Mouse (Mus musculus) midbrain, embryonic 13.5 days (tissue): Measurements from ENCODE around the gene Nlrp6. TPM values are rescaled to one million over a fixed set of nuclear protein-coding genes. Genes with fewer than 3 reads are reported as not detected.

ENCODE experiments used
- ATAC-seq: fragments of 200-750 bp; cut with Nextera tagmentation; 2 replicates; pipeline ENCODE4 v1.8.0; 2017; ENCODE audit warnings: mild to moderate bottlenecking, moderate TSS enrichment, moderate library complexity
- H3K27ac ChIP-seq: fragments of 300-500 bp; sonication (generic); 2 replicates; pipeline ENCODE4 v1.5.1; 2015; ENCODE audit warnings: inconsistent platforms, mild to moderate bottlenecking, moderate library complexity
- H3K27me3 ChIP-seq: fragments of 300-500 bp; sonication (generic); 2 replicates; pipeline ENCODE4 v1.6.1; 2015; ENCODE audit warnings: mild to moderate bottlenecking, inconsistent platforms
- H3K36me3 ChIP-seq: fragments of 300-500 bp; sonication (generic); 2 replicates; pipeline ENCODE4 v1.6.1; 2015; ENCODE audit warnings: mild to moderate bottlenecking, inconsistent platforms
- H3K4me1 ChIP-seq: fragments of 300-500 bp; sonication (generic); replicated peaks from 2 replicates; pipeline ENCODE4 v1.6.1; 2015; ENCODE audit warnings: inconsistent platforms
- H3K4me2 ChIP-seq: fragments of 300-500 bp; sonication (generic); replicated peaks from 2 replicates; pipeline ENCODE4 v1.6.1; 2015; ENCODE audit warnings: moderate library complexity, mild to moderate bottlenecking, inconsistent platforms
- H3K4me3 ChIP-seq: fragments of 300-500 bp; sonication (generic); replicated peaks from 2 replicates; pipeline ENCODE4 v1.5.1; 2015; ENCODE audit warnings: mild to moderate bottlenecking, inconsistent platforms
- H3K9ac ChIP-seq: fragments of 300-500 bp; sonication (generic); replicated peaks from 2 replicates; pipeline ENCODE4 v1.6.1; 2015; ENCODE audit warnings: mild to moderate bottlenecking, inconsistent platforms
- H3K9me3 ChIP-seq: fragments of 300-500 bp; sonication (generic); 2 replicates; pipeline ENCODE4 v1.6.1; 2016; ENCODE audit warnings: mild to moderate bottlenecking, inconsistent platforms
- WGBS: fragments of 180-500 bp; shearing (Covaris S2); methylation state at CpG from one replicate; pipeline ENCODE4 v1.1.7; 2015; 5-methylcytosine and 5-hydroxymethylcytosine counted together
- polyA plus RNA-seq: library from polyadenylated mRNA; unstranded; fragments of >200 nt; fragmentation: Nextera tagmentation; extraction: Ambion mirVana; gene quantifications from 2 replicates; pipeline ENCODE4 v1.2.1, GENCODE M21; 2015

Gene Nlrp6
- polyA plus RNA-seq, 1 experiment from 2014 or later: 0.17 TPM

- ATAC-seq: no peak
- peak overlapping the region; percentile 61 for H3K4me2 ChIP-seq
- H3K36me3 ChIP-seq: no peaks in the 10 kb centered on the region
- H3K27me3 ChIP-seq: peaks cover 4% of the 10 kb centered on the region; the same call in 1 of the 2 replicates
- 67% methylated on average over 9 of the region's 9 CpGs for WGBS
- H3K27ac ChIP-seq: no peak overlapping the region
- H3K4me3 ChIP-seq: peak overlapping the region; percentile 46
- H3K4me1 ChIP-seq: peaks cover 14% of the 10 kb centered on the region
- no peaks in the 10 kb centered on the region for H3K9me3 ChIP-seq
- peak overlapping the region; percentile 54; the same call in 1 of the 2 replicates for H3K9ac ChIP-seq
Measured at GRCm38 (mm10) chr7:140942341-140942740, 21.6 kb downstream of the Nlrp6 start.

DNA sequence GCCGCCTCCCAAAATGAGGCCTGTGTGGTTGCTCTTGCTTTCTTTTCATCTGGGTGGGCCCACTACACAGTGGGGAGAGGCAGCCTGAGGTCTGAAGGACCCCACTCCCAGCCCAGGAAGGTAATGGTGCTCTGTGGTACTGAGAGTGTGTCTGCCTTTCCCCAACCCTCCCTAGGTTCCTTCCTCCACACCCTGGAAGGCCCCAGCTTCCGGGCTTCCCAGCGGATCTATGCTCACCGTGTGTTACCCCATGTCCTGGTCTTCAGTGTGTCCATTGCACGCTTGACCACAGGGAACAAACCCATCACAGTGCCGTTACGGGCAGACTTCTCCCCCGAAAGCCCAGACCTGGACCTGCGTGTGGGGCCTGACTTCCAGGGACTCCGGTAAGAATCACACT lies 22.1 kb downstream of the Nlrp6 start:
- WGBS: 93% methylated on average over 10 of the region's 10 CpGs
- H3K36me3 ChIP-seq: no peaks in the 10 kb centered on the region
- no peak overlapping the region for H3K4me3 ChIP-seq
- ATAC-seq: no peak
- H3K4me2 ChIP-seq: no peak overlapping the region
- no peaks in the 10 kb centered on the region for H3K9me3 ChIP-seq
- peaks cover 4% of the 10 kb centered on the region; the same call in 1 of the 2 replicates for H3K27me3 ChIP-seq
- no peak overlapping the region for H3K27ac ChIP-seq
- no peak overlapping the region for H3K9ac ChIP-seq
- peaks cover 14% of the 10 kb centered on the region for H3K4me1 ChIP-seq

DNA sequence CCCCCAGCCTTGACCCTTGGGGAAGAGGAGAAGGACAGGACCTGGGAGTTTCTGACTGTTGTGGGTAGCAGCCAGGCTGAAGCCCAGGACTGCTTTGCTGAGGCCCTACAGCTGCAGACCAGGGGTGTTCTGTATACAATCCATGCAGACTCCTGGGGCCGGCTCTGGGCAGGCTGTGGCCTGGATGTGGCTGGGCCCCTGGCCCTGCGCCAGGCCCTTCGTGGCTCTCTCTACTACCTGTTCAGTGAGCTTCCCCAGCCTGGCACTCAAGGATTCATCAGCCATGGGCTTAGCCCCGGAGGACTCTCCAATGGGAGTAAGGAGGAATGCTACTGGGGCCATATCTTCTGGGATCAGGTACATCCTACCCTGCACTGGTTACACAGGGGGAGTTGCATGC lies 22.7 kb downstream of the Nlrp6 start:
- H3K4me1 ChIP-seq: peaks cover 14% of the 10 kb centered on the region
- no peak overlapping the region for H3K27ac ChIP-seq
- no peak overlapping the region for H3K4me3 ChIP-seq
- no peak overlapping the region for H3K4me2 ChIP-seq
- no peak overlapping the region for H3K9ac ChIP-seq
- H3K36me3 ChIP-seq: 0 out of 2 replicates have a peak, but pooled peaks cover 1% of the 10 kb centered on the region
- H3K27me3 ChIP-seq: peaks cover 4% of the 10 kb centered on the region; the same call in 1 of the 2 replicates
- no peak for ATAC-seq
- H3K9me3 ChIP-seq: no peaks in the 10 kb centered on the region
- 91% methylated on average over 4 of the region's 4 CpGs for WGBS

GRCm38 (mm10) chr7:140944236-140944635 lies 23.5 kb downstream of the Nlrp6 start:
- WGBS: 89% methylated on average over 7 of the region's 7 CpGs
- Histone ChIP-seq H3K36me3 (0 out of 2 replicates have a peak, but pooled peaks cover 5% of the 10 kb centered on the region), H3K4me2 (no peak overlapping the region), H3K4me1 (peaks cover 14% of the 10 kb centered on the region), H3K4me3 (no peak overlapping the region), H3K27ac (no peak overlapping the region), H3K9me3 (no peaks in the 10 kb centered on the region), H3K9ac (no peak overlapping the region), H3K27me3 (peaks cover 4% of the 10 kb centered on the region; the same call in 1 of the 2 replicates)
- ATAC-seq: no peak

DNA sequence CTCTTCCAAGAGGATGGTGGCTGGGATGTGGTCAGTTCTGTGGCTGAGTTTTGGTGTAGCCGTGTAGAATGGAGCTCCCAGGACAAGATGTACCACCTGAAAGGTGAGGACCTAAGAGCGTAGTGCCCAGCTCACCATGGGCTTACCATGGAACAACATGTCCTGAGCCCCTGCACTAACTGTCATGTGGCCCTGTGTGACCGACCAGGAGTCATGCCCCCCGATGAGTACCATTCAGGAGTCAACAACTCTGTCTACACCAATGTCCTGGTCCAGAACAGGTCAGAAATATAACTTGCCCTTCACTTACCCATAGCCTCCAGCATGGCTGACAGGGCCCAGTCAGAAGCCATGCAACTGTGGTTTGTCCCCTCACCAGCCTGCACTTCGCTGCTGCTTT lies 24.5 kb downstream of the Nlrp6 start:
- Histone ChIP-seq H3K9ac (no peak overlapping the region), H3K4me1 (peaks cover 16% of the 10 kb centered on the region), H3K27ac (no peak overlapping the region), H3K4me3 (no peak overlapping the region), H3K36me3 (0 out of 2 replicates have a peak, but pooled peaks cover 5% of the 10 kb centered on the region), H3K9me3 (no peaks in the 10 kb centered on the region), H3K27me3 (no peaks in the 10 kb centered on the region), H3K4me2 (no peak overlapping the region)
- ATAC-seq: no peak
- WGBS: 95% methylated on average over 5 of the region's 5 CpGs

- no peak for ATAC-seq
- Histone ChIP-seq H3K9me3 (no peaks in the 10 kb centered on the region), H3K4me2 (no peak overlapping the region), H3K4me3 (no peak overlapping the region), H3K4me1 (peaks cover 24% of the 10 kb centered on the region), H3K27ac (no peak overlapping the region), H3K36me3 (0 out of 2 replicates have a peak, but pooled peaks cover 5% of the 10 kb centered on the region), H3K27me3 (no peaks in the 10 kb centered on the region), H3K9ac (no peak overlapping the region)
- WGBS: 87% methylated on average over 10 of the region's 10 CpGs
Measured at GRCm38 (mm10) chr7:140946311-140946710, 25.6 kb downstream of the Nlrp6 start.

DNA sequence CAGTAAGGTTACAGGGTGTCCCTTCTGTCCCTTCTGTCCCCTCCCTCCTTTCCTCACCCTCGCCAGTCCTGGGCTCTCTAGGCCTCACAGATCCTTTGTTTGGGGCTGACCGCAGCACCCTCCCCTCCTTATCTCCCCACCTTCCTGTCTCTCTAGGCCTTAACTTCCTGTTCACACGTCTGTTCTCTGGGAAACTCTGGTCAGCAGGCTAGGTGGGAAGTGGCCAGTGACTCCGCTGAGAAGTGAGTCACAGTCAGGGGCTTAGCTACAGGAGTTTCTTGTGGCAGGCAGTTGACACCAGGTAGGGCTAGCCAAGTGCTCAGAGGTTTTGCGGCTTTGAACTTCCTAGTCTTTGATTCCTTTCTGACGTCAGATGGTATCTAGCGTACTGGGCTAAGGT lies 26.3 kb downstream of the Nlrp6 start:
- no peak overlapping the region for H3K9ac ChIP-seq
- H3K4me1 ChIP-seq: peaks cover 19% of the 10 kb centered on the region
- H3K4me2 ChIP-seq: no peak overlapping the region
- H3K27me3 ChIP-seq: no peaks in the 10 kb centered on the region
- 0 out of 2 replicates have a peak, but pooled peaks cover 5% of the 10 kb centered on the region for H3K36me3 ChIP-seq
- no peak overlapping the region for H3K4me3 ChIP-seq
- no peak overlapping the region for H3K27ac ChIP-seq
- ATAC-seq: no peak
- H3K9me3 ChIP-seq: no peaks in the 10 kb centered on the region
- WGBS: 75% methylated on average over 7 of the region's 7 CpGs

DNA sequence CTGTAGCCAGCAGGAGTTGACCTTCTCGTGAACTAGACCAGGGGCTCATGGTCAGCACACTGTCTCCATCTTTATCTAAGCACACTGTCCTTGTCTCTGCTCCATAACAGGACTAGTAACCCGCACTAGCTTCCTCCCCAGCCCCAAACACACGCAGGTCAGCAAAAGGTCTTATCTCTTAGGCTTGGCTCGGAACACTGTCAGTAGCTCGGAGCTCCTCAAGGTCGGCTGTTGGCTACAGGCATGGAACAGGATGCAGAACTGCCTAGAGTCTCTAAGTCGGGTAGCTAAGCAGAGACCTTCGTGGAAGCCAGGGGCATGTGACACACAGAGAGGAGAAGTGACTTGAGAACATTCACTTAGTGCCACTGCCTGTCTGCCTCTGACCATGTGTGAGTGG lies 27.5 kb downstream of the Nlrp6 start:
- no peak overlapping the region for H3K4me3 ChIP-seq
- H3K4me1 ChIP-seq: peaks cover 14% of the 10 kb centered on the region
- 90% methylated on average over 8 of the region's 8 CpGs for WGBS
- H3K36me3 ChIP-seq: 0 out of 2 replicates have a peak, but pooled peaks cover 5% of the 10 kb centered on the region
- H3K27ac ChIP-seq: no peak overlapping the region
- no peaks in the 10 kb centered on the region for H3K27me3 ChIP-seq
- no peaks in the 10 kb centered on the region for H3K9me3 ChIP-seq
- no peak for ATAC-seq
- H3K4me2 ChIP-seq: no peak overlapping the region
- no peak overlapping the region for H3K9ac ChIP-seq

DNA sequence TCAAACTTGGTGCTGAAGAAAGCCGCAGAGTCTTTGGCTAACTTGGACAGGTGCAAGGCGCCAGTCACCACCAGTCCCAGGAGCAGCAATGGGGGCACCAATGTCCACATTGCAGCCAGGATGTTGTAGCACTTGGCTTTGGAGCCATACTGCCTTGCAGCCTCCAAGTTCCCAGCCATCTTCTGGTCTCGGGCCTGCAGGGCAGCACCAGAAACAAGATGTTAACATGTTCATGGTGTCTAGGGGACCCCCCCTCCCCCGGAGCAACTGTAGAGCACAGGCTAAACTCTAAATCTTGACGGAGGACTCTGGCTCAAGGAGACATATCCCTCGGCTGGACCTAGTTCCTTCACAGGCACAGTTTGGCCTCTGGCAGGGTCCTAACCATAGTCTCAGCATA lies 28.6 kb downstream of the Nlrp6 start:
- Histone ChIP-seq H3K36me3 (0 out of 2 replicates have a peak, but pooled peaks cover 5% of the 10 kb centered on the region), H3K27ac (no peak overlapping the region), H3K4me1 (peaks cover 16% of the 10 kb centered on the region), H3K4me3 (no peak overlapping the region), H3K9me3 (no peaks in the 10 kb centered on the region), H3K4me2 (no peak overlapping the region), H3K9ac (no peak overlapping the region), H3K27me3 (no peaks in the 10 kb centered on the region)
- ATAC-seq: no peak
- WGBS: 90% methylated on average over 6 of the region's 6 CpGs

GRCm38 (mm10) chr7:140949824-140950530 lies 29.3 kb downstream of the Nlrp6 start, which contains the start of gene Ifitm5:
Gene Ifitm5, minus strand, starts transcription at chr7:140950291.
- H3K36me3 ChIP-seq: 0 out of 2 replicates have a peak, but pooled peaks cover 5% of the 10 kb centered on the region
- H3K4me1 ChIP-seq: peaks cover 23% of the 10 kb centered on the region
- ATAC-seq: no peak
- H3K9me3 ChIP-seq: no peaks in the 10 kb centered on the region
- 78% methylated on average over 16 of the region's 16 CpGs for WGBS
- no peak within 1 kb of the TSS for H3K4me3 ChIP-seq
- no peak within 1 kb of the TSS for H3K9ac ChIP-seq
- no peak within 1 kb of the TSS for H3K4me2 ChIP-seq
- H3K27me3 ChIP-seq: no peaks in the 10 kb centered on the region
- H3K27ac ChIP-seq: no peak within 1 kb of the TSS

- H3K36me3 ChIP-seq: 0 out of 2 replicates have a peak, but pooled peaks cover 5% of the 10 kb centered on the region
- H3K27ac ChIP-seq: no peak overlapping the region
- ATAC-seq: no peak
- H3K4me3 ChIP-seq: no peak overlapping the region
- peaks cover 28% of the 10 kb centered on the region for H3K4me1 ChIP-seq
- no peak overlapping the region for H3K4me2 ChIP-seq
- H3K27me3 ChIP-seq: 0 out of 2 replicates have a peak, but pooled peaks cover 2% of the 10 kb centered on the region
- WGBS: 62% methylated on average over 8 of the region's 8 CpGs
- H3K9me3 ChIP-seq: no peaks in the 10 kb centered on the region
- no peak overlapping the region for H3K9ac ChIP-seq
Measured at GRCm38 (mm10) chr7:140951051-140951450, 30.3 kb downstream of the Nlrp6 start.

- Histone ChIP-seq H3K27me3 (0 out of 2 replicates have a peak, but pooled peaks cover 6% of the 10 kb centered on the region), H3K4me2 (no peak overlapping the region)
Measured at GRCm38 (mm10) chr7:140951765-140952164, 31.1 kb downstream of the Nlrp6 start.

More at GRCm38 (mm10) chr7:140951765-140952164, 31.1 kb downstream of the Nlrp6 start:
- peaks cover 28% of the 10 kb centered on the region for H3K4me1 ChIP-seq
- H3K36me3 ChIP-seq: 0 out of 2 replicates have a peak, but pooled peaks cover 5% of the 10 kb centered on the region
- H3K9ac ChIP-seq: no peak overlapping the region
- 79% methylated on average over 6 of the region's 6 CpGs for WGBS
- ATAC-seq: no peak
- H3K27ac ChIP-seq: no peak overlapping the region
- no peak overlapping the region for H3K4me3 ChIP-seq
- H3K9me3 ChIP-seq: no peaks in the 10 kb centered on the region
